Mouse (Mus musculus) heart, postnatal 0 days (tissue): Measurements from ENCODE around the gene Decr2.

Source experiments
- CTCF ChIP-seq: IDR thresholded peaks from 2 replicates; pipeline ENCODE4 v1.5.1; 2016; ENCODE audit warnings: antibody characterized with exemption, control low read depth, low read depth
- EP300 ChIP-seq: IDR thresholded peaks from 2 replicates; pipeline ENCODE4 v1.6.1; 2016; ENCODE audit warnings: antibody characterized with exemption, low read depth

DNA sequence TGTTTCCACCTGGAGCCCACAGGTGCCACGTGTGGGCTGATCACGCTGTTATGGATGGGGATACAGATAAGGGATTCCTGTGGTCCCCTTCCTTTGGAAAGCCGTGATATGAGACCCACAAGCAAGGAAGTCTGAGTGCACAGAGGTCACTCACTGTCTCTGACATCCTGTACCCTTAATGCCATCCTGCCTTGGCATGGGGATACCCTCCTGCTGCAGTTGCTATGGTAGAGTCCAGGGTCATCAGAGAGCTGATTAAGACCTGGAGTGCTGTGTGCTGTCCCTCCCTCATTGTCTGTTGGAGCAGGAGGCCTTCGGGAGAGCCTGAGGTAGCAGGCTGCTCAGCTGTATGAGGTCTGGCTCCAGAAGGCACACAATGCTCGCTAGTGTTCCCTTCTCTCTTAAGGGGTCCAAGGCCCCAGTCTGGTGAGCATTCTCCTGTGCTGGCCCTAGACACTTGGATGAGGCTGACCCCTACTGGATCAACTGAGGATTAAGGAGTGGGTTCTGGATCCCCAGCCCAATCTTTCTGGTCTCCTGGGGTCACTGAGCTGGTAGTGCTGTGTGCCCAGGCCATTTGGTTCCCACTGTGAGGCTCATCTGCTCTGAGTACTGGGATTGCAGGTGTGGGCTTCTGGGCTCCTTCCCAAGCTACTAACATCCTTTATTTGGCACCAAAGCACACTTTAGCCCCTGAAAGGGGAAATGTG is 32.4 kb upstream of the Decr2 start:
- TF ChIP-seq CTCF = no peak
- no peak for TF ChIP-seq EP300
